Mouse (Mus musculus) layer of hippocampus, adult 2 months (tissue): ENCODE measurements around the gene Adra1b. TPM values are rescaled to one million over a fixed set of nuclear protein-coding genes. Genes with fewer than 3 reads are reported as not detected.

Experiments used
- DNase-seq, 2 experiments: peaks; one replicate each; pipeline ENCODE4 v3.0.0; 2022; ENCODE audit warnings: low spot score in 2 of 2
- H3K27ac ChIP-seq: fragments of 200-600 bp; 2 replicates; pipeline ENCODE4 v1.8.1; 2022
- H3K4me3 ChIP-seq: fragments of 200-600 bp; 2 replicates; pipeline ENCODE4 v1.8.1; 2022; ENCODE audit warnings: mild to moderate bottlenecking
- CTCF ChIP-seq: fragments of 200-600 bp; conservative IDR thresholded peaks from 2 replicates; pipeline ENCODE4 v1.8.1; 2022; ENCODE audit warnings: antibody characterized with exemption, mild to moderate bottlenecking, moderate library complexity
- total RNA-seq, 2 experiments: library from RNA; stranded (reverse); gene quantifications; 2 replicates each; pipeline ENCODE4 v1.2.3; 2021

Gene Adra1b
- total RNA-seq, 2 experiments from 2014 or later = 3.3 to 3.8 TPM

DNA sequence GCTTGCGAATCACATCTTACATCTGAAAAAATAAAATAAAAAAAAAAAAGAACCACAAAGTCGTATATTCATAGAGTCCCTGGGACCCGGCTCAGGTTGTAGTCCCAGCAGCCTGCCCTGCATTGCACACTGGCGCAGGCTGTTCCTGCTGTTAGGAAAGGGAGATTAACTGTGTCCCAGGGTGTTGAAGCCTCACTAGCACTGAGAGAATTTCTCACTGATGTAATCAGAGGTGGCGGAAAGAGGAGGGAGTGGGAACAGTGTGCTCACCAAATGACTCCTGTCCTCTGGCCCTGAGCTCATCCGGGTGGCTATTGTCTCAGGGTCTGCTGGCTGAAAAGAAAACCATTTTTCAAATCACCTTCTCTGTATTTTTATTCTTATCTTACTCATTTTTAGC lies 24.6 kb upstream of the Adra1b start:
- no peak for DNase-seq
- no peak overlapping the region for H3K27ac ChIP-seq
- no peak overlapping the region for H3K4me3 ChIP-seq
- no peak for TF ChIP-seq CTCF

DNA sequence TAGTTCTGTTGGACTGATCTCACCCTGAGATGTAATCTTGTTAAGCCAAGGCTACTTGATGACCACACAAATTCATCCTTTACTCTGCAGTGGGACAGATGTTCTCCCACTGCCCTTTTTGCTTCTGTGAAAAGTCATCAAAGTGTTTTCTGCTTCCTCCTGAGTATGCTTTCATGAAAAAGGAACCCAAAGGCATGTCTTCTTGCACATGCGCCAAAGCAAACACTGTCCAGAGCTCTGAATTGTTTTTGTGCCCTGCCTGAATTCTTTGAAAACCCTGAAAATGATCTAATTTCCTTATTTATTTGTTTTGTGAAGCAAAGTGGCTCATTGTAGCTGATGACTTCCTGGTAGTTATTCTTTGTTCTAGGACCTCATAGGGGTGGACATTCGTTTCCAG lies 20.7 kb upstream of the Adra1b start:
- Histone ChIP-seq H3K27ac (no peak overlapping the region), H3K4me3 (no peak overlapping the region)
- DNase-seq = no peak
- no peak for TF ChIP-seq CTCF

DNA sequence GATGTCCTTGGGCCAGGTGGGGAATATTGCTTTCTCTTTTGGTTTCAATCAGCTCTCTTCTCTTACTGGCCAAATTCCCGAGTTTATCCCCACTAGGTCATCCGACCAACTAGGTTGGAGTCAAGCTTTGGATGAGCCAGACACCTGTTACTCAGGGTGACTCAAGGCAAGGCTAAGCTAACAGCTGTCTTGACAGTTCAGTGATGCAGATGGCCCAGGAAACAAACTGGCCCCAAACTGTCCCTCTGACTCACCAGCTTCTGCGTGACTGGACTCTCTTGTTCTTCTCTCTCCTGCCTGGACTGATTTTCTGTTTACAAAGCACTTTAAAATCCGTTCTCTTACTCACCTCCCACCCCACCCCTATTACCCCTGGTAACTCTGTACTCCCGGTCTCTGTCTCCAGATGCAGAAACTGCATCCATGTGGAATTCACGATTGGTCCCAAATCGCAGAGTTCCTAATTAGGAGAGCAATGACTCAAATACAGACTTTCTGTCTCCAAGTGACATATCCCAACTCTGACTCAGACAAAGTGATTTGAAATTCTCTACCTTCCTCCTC lies 18.6 kb upstream of the Adra1b start:
- Histone ChIP-seq H3K4me3 (no peak overlapping the region), H3K27ac (no peak overlapping the region)
- no peak for TF ChIP-seq CTCF
- no peak for DNase-seq

DNA sequence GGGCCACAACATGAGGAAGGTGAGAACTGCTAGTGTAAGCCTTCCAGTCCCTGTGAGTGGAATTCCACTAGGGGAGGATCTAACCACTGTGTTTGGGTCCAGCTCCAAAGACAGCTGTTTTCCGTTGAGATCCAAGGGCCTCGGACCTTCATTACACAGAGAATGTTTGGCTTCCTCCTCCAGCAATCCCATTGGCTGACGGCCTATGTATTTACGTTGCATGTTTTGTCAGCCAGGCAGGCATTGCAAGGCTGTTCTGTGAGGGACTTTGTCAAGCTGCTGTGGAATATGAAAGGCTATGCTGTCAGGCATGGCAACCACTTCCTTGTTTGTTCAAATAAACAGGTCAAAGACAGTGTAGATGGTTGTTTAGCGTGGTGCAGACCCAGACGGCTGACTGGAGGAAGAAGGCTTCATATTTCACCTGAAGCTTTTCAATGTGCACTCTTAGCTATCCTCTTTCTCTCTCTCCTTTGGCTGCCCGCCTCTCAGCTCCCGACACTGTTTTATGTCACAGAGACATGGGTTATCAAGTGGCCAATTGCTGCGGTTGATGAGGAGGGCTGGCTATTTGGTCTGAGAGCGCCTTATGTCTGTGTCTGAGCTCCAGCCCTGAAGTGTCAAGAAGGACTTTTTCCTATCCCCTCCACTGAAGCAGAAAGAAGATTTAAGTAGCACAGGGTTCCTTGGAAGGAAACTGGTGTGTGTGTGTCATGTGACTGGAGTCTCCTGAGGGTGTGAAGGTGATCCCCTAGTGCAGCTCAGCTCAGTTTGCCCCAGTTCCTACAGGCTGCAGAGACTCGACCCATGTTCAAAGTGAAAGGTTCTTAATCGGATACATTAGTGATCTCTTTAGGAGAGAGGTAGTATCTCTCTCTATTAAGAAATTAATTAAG lies 13.8 kb upstream of the Adra1b start:
- DNase-seq = no peak
- no peak for TF ChIP-seq CTCF
- no peak overlapping the region for H3K4me3 ChIP-seq
- H3K27ac ChIP-seq = no peak overlapping the region

DNA sequence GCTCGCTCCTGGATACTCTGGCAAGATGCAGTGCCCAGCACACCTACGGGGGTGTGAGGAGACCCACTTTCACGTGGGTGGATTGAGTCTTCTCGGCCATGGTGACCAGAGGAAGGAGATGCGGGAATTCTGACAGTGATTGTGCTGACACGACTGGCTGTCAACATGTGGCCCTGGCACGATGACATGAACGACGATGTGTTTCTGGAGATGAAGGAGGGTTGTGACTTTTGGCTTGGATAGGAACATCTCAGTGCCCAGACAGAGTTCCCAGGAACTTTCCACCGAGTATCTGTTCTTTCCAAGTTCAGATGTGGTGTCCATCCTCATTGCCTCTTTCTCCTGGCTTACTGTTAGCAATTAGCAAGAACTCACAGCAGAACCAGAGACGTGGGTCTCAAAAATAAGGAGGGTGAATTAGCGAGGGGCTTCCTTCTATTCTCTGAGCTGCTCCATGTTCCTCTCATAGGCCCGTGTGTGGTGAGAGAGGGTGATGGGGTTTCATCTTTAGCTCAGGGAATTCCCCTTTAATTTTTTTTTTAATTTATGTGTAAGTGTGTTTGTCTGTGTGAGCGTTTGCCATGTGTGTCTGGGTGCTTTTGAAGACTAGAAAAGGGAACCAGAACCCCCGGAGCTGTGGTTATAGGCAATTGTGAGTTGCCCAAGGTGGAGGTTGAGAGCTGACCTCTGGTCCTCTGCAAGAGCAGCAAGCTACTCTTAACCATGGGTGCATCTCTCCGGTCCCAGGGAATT lies 11.3 kb upstream of the Adra1b start:
- no peak overlapping the region for H3K27ac ChIP-seq
- no peak for TF ChIP-seq CTCF
- DNase-seq = no peak
- H3K4me3 ChIP-seq = no peak overlapping the region

DNA sequence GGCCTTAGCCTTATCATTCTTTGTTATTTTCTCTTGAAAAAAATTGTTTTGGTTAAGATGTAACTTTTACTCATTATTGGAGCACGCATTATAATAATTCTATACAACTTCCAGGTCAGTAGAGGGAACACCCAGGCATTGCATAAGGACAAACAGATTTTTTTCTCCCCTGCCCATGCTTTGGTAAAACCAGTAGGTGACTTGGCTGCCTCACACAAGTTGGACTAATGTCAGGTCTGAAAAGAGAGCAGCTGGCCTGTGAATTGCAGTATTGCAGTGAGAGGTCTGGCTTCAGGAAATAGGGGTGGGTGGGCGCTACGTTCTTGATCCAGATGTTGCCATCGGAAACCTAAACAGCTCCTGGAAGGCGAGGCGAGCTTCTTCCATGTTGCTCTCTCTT lies 10.6 kb upstream of the Adra1b start:
- Histone ChIP-seq H3K4me3 (no peak overlapping the region), H3K27ac (no peak overlapping the region)
- DNase-seq = no peak
- no peak for TF ChIP-seq CTCF

DNA sequence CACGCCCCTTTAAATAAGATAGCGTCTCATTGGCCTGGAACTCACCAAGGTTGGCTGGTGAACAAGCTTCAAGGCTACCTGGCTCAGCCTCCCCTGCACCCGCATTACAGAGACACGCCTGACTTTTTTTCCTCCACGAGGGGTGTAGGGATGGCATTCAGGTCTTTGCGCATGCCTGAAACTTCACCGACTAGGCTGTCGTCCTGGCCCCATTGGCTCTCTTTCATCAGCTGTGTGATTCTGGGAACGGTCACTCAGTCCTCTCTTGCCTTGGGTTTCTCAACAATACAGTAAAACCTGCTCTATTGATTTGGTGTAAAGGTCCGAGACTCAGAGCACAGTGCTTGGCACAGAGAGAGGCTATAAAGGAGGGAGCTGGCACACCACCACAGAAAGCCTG lies 2.3 kb upstream of the Adra1b start:
- no peak for DNase-seq
- Histone ChIP-seq H3K27ac (no peak overlapping the region), H3K4me3 (no peak overlapping the region)
- no peak for TF ChIP-seq CTCF

DNA sequence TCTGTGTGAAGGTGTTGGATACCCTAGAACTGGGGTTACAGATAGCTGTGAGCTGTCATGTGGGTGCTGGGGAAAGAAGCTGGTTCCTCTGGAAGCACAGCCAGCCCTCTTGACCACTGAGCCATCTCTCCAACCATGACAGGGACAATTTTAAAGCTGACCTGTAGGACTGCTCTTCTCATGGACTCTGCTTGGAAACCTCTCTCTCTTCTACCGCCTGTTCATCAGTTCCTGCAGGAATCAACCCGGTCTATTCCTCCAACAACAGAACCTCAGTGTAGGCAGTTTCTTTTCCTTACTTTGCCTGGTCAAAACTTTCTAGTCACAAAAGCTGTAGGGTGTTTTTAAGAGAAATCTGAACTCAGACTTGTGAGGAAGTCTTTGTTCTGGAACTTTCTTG lies 1.3 kb downstream of the Adra1b start:
- Histone ChIP-seq H3K27ac (no peak overlapping the region), H3K4me3 (no peak overlapping the region)
- no peak for TF ChIP-seq CTCF
- no peak for DNase-seq

DNA sequence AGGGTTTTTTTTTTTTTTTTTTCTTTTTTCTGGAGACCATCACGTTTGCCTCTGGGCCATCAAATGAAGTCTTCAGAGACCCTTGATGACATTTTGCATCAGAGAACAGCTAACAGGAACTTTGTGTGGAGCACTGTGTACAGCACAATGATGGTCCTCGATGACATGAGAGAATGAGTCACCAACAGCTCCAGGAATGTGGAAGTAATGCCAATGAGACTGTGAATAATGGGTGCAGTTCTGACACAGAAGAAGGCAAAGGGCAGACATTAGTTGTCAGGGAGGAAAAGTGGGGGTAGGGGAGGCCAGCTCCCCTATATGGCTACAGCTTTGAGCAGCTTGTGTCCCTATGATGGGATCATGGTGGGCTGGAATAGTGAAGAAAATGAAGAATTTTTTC lies 5.7 kb downstream of the Adra1b start:
- no peak overlapping the region for H3K4me3 ChIP-seq
- H3K27ac ChIP-seq = no peak overlapping the region
- DNase-seq = no peak
- no peak for TF ChIP-seq CTCF

DNA sequence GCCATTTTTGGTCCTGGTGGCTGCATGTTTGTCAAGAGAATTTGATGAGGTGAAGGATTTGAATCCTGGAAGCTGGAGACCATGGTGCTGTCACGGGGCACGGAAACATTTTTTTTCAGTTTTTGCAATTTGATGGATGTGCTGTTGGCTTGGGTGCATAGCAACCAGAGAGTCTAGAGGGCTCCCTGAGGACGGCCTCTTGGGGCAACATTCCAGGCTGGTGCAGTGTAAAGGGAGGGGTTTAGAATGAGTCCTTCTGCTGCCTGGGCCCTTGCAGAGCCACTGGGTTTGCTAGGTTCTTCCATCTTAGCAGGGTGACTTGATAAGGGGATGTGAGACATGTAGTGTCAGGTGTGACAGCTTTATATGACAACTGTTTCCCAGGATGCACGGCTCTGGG lies 8.5 kb downstream of the Adra1b start:
- H3K4me3 ChIP-seq = no peak overlapping the region
- no peak for TF ChIP-seq CTCF
- H3K27ac ChIP-seq = no peak overlapping the region
- DNase-seq = no peak

DNA sequence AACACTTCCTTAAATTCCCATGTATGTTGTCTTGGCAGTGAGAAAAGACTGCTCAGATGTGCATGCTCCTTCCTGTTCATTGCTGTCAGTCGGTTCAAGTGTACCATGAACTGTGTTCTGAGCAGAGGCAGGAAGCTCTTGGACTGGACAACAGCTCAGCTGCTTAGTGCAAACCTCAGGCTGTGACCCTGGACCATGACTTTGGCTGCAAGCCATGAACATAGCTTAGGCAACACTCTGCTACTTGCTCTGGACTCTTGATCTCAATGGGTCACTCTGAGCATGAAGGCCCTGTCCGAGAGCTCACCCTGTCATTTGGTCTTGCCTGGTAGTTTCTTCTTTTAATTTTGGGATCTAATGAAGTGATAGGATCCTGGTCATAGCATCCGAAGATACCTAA lies 9.6 kb downstream of the Adra1b start:
- no peak for TF ChIP-seq CTCF
- H3K27ac ChIP-seq = no peak overlapping the region
- H3K4me3 ChIP-seq = no peak overlapping the region
- no peak for DNase-seq

DNA sequence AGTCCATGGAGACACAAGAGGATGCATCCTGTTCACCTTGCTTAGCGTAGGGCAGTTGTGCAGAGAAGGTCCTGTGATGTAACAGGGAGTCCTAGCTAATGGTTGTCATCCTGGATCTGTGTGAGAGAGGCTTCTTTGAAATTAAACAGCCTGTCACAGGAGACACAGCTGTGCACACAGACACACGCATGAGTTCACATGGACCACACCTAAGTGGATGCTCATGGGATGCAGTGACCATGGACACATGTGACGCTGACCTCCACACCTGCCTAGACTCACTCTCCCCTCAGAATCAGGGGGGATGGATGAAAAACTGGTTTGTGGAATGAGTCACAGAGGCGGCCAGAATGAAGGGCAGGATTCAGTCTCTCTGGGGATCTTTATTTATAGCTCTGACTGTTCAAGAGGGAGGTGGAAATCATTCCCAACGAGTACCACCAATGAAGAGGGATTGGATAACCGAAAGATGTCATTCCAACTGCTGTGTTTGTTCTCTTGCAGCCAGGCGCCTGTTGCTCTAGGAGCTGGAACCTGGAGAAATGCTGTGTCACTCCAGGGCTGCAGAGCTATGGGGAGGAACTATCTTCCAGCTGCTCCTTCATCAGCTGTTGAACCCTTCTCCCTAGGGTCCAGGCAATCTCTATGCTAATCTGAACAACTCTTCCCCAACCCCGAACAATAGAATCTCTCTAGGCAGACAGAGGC lies 11.6 kb downstream of the Adra1b start:
- Histone ChIP-seq H3K27ac (no peak overlapping the region), H3K4me3 (no peak overlapping the region)
- no peak for DNase-seq
- no peak for TF ChIP-seq CTCF

DNA sequence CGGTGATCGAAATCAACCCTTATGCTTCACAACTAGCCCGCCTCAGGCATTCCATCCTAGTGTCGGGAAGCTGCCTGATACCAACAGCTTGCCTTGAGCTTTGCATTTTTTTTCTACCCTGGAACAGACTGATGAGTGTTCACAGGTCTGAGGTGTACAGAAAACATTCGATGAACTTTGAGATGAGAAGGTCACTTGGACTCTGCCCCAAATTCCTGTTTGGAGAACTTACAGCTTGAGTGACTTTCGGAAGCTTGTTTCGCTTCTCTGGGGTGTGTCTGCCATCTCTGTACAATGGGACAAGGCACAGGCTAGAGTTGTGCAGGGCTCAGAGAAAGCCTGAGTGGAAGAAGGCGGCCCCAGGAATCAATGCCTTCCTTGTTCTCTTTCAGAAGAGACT lies 12.3 kb downstream of the Adra1b start:
- no peak for TF ChIP-seq CTCF
- no peak overlapping the region for H3K4me3 ChIP-seq
- DNase-seq = no peak
- H3K27ac ChIP-seq = no peak overlapping the region
